Mouse (Mus musculus): ENCODE measurements at regions not wholly inside any gene's neighbourhood (a gene's known extent, or its start where the extent isn't known, plus 50 kb on each side); places are given as distances from the start of the nearest gene placed in this dataset.

GRCm38 (mm10) chr13:13076161-13076560, 71.0 kb upstream of the Prl2c2 start:
- in situ Hi-C loops (cut with MboI, MseI): loop anchor here (5.0 kb wide), 1 partner anchor 46 kb away; no protein-coding TSS in a partner anchor
